Mouse (Mus musculus): Measurements from ENCODE around the gene Midn.

The Midn gene

GRCm38 (mm10) chr10:80129846-80130245 is 18.2 kb upstream of the Midn start:
- DNase-seq (ENCODE audit: low read depth) = no peak

- DNase-seq (ENCODE audit: low read depth) = no peak
Measured at GRCm38 (mm10) chr10:80130403-80131031, 17.6 kb upstream of the Midn start.

GRCm38 (mm10) chr10:80131316-80131951 is 16.6 kb upstream of the Midn start:
- DNase-seq (ENCODE audit: low read depth) = no peak

GRCm38 (mm10) chr10:80131952-80132350 is 16.1 kb upstream of the Midn start:
- DNase-seq (ENCODE audit: low read depth) = no peak

DNA sequence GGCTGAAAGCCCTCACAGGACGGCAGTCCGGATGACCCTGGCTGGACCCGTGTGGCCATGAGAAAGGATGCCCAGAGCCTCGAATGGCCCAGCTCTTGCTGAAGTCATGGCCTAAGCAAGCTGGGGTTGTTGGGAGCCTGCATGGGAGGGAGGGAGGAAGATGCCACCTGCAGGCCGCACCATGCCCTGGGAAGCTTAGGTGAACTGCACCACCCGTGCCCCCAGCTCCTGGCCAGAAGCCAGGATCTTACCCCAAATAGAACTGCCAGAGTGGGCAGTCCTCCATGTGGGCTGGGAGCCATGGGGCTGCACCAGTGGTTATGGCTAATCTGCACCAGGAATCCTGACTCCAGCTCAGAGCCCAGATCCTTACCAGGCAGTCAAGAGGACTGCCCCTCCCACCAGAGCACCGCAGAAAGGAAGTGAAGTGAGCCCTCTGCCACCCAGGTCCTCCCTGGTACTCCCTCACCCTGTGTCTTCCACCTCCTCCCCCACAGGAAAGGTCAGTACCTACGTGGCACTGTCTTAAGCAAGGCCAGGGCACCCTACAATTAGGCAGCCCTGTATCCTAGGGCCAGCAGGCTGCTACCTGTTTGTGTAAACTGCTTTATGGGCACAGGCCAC is 14.7 kb upstream of the Midn start:
- no peak for DNase-seq (ENCODE audit: low read depth)

DNA sequence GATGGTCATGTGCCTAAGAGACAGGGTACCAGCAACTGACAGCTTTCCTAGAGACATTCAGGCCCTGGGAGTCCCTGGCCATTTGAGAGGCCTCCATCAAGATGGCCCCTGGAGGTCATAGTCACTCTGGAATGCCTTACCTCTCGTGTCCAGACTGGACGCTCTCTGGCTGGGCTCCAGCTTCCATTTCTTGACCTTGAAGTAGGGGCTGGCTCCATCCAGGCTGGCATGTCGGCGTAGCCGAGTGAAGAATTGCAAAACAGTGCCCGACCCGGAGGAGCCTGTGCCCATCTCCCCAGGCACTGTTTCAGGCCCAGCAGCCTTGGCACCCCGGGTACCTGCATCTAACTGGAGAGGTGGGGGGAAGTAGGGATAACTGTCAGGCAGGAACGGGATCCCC is 13.7 kb upstream of the Midn start:
- no peak for DNase-seq (ENCODE audit: low read depth)

DNA sequence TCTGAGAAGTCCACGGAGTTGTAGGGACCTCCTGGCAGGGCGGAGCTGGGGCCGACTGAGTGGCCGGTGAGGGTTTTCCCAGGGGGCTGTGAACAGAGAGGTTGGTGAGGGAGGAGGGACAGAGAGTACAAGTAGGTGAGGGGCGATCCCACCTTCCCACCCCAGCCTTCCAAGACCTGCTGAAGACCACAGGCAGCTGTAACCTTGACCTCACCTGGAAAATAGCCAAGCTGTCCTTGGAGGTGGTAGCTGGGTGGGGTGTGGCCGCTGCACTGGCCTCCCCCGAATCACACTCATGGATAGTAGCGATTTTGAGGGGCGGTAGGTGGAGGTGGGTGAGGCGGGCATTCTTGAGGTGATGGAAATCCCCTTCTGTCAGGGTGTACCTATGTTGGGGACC is 12.9 kb upstream of the Midn start:
- no peak for DNase-seq (ENCODE audit: low read depth)

- DNase-seq (ENCODE audit: low read depth) = no peak
Measured at GRCm38 (mm10) chr10:80135641-80136040, 12.4 kb upstream of the Midn start.

DNA sequence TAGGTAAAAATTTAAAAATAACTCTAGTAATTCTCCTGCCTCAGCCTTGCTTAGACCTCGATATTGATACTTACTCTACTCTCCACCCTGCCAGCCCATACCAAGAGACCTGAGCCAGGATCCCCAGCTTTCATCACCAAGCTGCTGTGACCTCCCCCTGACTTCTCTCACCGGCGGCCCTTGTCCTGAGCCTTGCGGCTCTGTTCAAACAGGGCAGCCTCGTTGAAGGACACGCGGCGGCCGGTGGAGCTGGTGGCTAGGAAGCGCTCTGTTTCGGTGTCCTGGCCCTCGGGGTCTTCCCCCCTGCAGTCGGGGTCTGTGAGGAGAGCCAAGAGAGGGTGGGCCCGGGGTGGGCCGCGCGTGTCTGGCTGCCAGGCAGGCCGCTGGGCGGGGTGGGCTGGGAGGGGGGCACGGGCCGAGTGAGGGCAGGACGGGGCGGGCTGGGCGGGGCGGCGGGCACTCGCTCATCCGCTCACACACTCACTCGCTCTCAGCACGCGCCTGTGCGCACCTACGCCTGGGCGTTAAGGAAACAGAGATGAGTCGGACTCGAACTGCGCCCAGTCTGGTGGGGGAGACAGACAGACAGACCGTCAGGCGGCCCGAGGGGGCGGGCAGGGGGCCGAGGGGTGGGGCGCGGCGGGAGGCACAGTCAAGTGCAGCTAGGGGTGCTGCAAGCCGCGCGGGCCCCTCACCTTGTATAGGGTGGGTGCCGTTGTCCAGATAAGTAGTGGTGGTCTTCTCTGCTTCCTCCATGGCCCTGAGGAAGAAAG is 11.7 kb upstream of the Midn start:
- DNase-seq (ENCODE audit: low read depth) = no peak

DNA sequence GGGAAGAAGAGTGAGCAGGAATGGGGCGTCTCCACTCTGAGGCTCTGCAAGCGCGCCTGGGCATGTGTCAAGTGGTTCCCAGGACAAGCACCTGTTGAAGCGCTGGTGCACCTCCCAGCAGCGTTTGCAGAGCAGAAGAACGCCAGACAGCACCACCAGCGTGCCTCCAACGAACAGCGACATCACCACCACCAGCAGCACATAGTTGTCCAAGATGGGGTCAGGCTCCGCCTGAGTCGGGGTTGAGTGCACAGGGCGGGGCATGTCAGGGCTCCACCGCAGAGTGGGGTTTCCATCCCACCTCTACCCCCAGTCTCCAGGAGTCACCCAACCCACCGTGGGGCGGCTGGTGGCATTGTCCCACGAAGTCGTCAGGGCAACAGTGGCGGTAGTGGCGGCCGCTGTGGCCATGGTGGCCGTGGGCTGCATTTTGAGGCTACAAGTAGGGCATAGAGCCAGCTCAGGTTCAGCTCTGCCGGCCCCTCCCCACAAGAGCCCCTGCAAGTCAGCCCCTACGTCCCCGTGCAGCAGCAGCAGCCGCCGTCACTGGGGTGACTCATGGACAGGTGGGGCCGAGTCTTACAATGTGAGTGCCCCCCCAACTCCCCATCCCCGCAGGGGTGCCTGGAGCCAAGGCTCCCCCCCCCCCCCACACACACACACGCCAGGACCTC is 11.0 kb upstream of the Midn start:
- DNase-seq (ENCODE audit: low read depth) = no peak

- DNase-seq (ENCODE audit: low read depth) = no peak
Measured at GRCm38 (mm10) chr10:80137626-80138552, 10.2 kb upstream of the Midn start.

DNA sequence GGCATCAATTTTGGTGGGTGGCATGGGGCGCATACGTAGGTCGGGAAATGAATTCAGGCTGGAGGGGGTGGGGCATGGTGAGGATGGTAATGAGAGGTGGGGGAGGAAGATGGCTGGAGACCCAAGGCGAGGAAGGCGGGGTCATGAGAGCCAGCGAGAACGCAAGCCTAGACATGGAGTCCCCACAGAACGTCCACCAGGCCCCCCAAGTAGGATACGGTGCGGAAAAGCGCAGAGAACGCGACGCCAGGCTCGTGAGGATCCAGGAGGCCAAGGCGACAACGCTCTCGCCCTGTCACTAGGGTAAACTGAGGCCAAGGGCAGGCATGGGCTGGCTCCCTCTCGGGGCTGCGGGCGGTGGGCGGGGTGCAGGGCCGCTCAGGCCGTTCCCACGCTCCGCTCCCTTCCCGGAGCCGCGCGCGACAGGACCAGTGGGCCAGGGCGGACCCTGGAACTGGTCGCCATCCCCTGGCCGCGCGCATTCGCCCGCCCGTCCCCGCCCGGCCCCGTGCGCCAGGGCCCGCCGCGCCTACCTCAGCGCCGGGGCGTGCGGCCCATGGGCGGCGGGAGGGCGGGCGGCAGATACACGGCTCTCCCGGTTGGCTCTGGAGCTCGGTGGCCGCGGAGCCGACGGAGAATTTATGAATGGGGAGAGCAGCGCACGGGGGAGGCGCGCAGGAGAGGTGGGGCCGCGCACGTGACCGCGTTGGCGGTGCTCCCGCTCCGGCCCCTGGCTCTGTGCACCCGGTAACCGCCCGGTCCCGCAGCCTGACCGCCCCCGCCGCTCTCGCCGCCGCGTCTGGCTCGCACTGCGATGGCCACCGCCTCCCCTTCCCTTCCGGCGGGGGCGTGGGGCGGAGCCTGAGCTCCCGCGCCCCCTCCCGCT is 9.3 kb upstream of the Midn start, which contains the start of gene Atp5d:
Atp5d (plus strand) TSS at position 80 of the 886 bp plus-strand sequence.
- DNase-seq (ENCODE audit: low read depth) = no peak

DNA sequence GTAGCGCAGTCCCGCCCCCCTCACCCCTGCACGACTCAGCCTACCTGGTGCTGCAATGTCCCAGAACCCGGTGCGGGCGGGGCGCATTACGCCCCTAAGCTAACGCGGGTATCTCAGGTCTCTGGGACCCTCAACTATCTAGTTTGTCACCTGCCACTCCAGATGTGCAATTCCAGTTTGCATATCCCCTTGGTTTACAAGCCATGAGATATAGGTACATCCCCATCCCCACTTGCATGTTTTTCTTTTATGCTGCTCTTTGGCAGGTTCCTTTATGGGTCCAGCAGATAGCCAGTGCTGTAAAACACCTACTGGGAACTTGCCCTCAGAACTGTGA is 8.7 kb upstream of the Midn start:
- no peak for DNase-seq (ENCODE audit: low read depth)

DNA sequence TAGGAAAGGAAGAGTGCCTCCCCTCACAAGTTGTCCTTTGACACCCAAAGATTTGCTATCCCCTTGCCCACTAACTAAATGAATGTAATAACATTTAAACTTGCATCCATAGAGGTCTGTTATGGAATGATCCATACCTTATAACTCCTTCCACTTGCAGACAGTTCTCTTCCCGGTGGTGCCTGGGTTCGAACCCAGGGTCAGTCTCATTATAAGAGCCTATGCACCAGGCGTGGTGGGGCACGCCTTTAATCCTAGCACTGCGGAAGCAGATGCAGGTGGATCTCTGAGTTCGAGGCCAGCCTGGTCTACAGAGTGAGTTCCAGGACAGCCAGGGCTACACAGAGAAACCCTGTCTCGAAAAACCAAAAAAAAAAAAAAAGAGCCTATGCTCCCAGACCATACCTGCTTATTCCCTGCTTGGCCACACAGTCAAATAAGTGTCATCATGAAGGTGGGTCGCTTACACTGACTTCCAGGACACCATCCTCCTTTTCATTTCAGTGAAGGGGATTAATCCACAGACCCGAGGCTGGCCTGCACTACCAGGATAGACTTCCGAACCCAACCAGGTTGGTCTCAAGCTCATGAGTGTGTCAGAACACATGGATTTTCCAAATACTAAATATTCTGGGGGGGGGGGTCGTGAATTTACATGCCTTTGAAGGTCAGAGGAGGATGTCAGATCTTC is 8.0 kb upstream of the Midn start:
- no peak for DNase-seq (ENCODE audit: low read depth)

DNA sequence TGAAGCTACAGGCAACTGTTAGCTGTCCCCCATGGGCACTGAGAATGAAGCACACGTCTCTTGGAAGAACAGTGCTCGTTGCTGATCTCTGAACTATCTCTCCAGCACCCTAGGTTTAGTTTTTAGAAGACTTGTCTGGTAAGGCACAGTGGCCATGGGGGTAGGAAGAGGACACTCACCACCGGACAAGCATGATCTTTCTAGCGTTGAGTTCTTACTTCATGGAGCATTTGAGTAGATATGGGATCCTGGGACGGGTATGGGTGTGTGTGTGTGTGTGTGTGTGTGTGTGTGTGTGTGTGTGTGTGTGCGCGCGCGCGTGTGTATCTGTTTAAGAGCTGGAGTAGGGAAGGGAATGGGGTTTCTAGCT is 7.4 kb upstream of the Midn start, which contains the start of gene Cbarp:
Cbarp (minus strand) TSS at position 170 of the 370 bp plus-strand sequence.
- DNase-seq (ENCODE audit: low read depth) = no peak

DNA sequence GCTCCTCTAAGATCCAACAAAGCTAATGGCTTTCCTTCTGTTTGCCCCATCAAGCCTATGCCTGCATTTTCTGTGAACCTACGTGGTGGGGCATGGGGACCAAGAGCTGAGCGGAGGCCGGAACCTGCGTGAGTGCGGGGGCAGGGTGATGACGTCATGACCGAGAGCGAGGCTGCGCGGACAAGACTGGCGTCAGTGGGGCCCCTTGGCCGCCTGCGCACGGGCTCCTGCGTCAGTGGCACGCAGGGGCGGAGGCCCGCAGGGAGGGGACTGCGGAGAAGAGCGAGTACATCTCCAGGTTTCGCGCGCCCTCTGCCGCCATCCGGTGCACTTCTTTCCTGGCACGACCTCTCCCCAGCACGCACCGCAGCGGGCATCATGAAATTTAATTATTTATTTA is 6.8 kb upstream of the Midn start:
- DNase-seq (ENCODE audit: low read depth) = peak; percentile 87

GRCm38 (mm10) chr10:80141786-80142529 is 6.1 kb upstream of the Midn start:
- peak; percentile 98 for DNase-seq (ENCODE audit: low read depth)

DNA sequence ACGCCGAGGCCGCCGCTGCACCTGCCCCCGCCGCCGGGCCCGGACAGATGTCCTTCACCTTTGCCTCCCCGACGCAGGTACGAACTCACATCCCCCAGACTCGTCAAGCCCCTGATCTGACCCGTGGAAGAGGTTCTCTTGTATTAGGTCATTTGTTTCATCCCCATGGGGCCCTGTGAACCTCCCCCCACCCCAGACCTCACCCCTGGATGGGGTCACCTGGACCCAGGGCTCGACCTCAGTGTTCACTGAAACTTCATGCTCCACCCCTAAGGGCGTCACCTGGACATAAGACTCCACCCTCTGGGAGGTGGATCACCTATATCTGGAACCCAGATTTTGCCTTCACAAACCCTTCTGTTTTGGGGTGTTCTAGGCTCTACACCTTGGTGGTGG is 5.5 kb upstream of the Midn start:
- DNase-seq (ENCODE audit: low read depth) = no peak

DNA sequence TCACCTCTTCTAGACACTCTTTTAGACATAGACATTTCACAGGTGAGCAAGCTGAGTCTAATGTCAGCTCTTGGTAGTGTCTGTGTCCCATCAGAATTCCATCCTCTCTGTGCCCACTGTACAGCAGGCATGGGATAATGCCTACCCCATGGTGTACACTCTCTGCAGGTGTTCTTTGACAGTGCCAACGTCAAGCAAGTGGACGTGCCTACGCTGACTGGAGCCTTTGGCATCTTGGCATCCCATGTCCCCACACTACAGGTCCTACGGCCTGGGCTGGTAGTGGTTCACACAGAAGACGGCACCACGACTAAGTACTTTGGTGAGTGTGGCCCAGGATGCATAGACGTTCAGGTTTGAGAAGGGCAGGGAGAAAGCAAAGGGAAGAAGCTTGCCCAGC is 4.4 kb upstream of the Midn start:
- DNase-seq (ENCODE audit: low read depth) = no peak
